Mouse (Mus musculus) kidney, postnatal 0 days (tissue): ENCODE results near the gene Galnt3. TPM values are rescaled to one million over a fixed set of nuclear protein-coding genes. Genes with fewer than 3 reads are reported as not detected.

Experiments
- ATAC-seq: fragments of 200-750 bp; cut with Nextera tagmentation; replicated peaks from 2 replicates; pipeline ENCODE4 v1.8.0; 2017; ENCODE audit warnings: low read depth, moderate number of reproducible peaks, moderate TSS enrichment, moderate library complexity; ENCODE audit not compliant: low FRiP score
- DNase-seq: peaks from one replicate; pipeline ENCODE4 v3.0.0-alpha.2; 2016; ENCODE audit warnings: low spot score
- H3K27ac ChIP-seq: fragments of 300-500 bp; sonication (generic); 2 replicates; pipeline ENCODE4 v1.5.1; 2014; ENCODE audit warnings: mild to moderate bottlenecking
- H3K27me3 ChIP-seq: fragments of 300-500 bp; sonication (generic); 2 replicates; pipeline ENCODE4 v1.6.1; 2014; ENCODE audit warnings: low read length, mixed read lengths; ENCODE audit not compliant: insufficient read depth
- H3K36me3 ChIP-seq: fragments of 300-500 bp; sonication (generic); 2 replicates; pipeline ENCODE4 v1.6.1; 2014; ENCODE audit warnings: low read length, mixed read lengths; ENCODE audit not compliant: insufficient read depth
- H3K4me1 ChIP-seq: fragments of 300-500 bp; sonication (generic); replicated peaks from 2 replicates; pipeline ENCODE4 v1.6.1; 2014; ENCODE audit warnings: antibody characterized with exemption, low read length, mixed read lengths; ENCODE audit not compliant: insufficient read depth
- H3K4me2 ChIP-seq: fragments of 300-500 bp; sonication (generic); 2 replicates; pipeline ENCODE4 v1.6.1; 2014; ENCODE audit warnings: mild to moderate bottlenecking, low read length, moderate library complexity, mixed read lengths
- H3K4me3 ChIP-seq: fragments of 300-500 bp; sonication (generic); replicated peaks from 2 replicates; pipeline ENCODE4 v1.5.1; 2014; ENCODE audit warnings: low read depth, low read length
- H3K9ac ChIP-seq: fragments of 300-500 bp; sonication (generic); 2 replicates; pipeline ENCODE4 v1.6.1; 2014; ENCODE audit warnings: low read depth, low read length
- H3K9me3 ChIP-seq: fragments of 300-500 bp; sonication (generic); replicated peaks from 2 replicates; pipeline ENCODE4 v1.6.1; 2016; ENCODE audit warnings: low read length, inconsistent platforms, mixed read lengths
- CTCF ChIP-seq: IDR thresholded peaks from 2 replicates; pipeline ENCODE4 v1.5.1; 2016; ENCODE audit warnings: antibody characterized with exemption, low read depth, mild to moderate bottlenecking, moderate library complexity
- WGBS: fragments of 180-500 bp; shearing (Covaris S2); extraction: QIAGEN DNeasy Blood & Tissue Kit; methylation state at CpG from one replicate; pipeline ENCODE4 v1.1.7; 2014; 5-methylcytosine and 5-hydroxymethylcytosine counted together
- polyA plus RNA-seq: library from polyadenylated mRNA; unstranded; fragments of >200 nt; fragmentation: Nextera tagmentation; extraction: Ambion mirVana; gene quantifications from 2 replicates; pipeline ENCODE4 v1.2.1, GENCODE M21; 2015

Galnt3 gene
- polyA plus RNA-seq, 1 experiment from 2014 or later = 15.3 TPM

DNA sequence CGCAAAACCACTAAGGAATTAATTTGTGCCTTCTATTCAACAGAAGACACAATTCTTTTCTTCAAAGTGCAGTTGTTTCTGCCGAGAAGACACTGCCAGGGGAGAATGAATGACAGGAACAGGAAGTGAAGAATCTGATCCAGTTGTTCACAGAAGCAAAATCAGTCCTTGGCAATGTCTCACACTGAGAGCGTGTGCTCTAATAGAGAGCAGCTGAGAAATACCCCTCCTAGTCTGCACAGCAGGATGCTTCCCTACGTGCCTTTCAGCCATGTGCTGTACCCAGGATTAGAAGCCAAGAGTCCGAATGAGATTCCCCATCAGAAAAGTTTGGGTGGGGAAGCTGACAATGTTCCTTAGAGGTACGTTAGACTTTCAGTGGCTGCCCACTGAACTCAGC is 55.3 kb downstream of the Galnt3 start:
- ATAC-seq (no peak), DNase-seq (no peak)
- Histone ChIP-seq H3K4me3 (no peak overlapping the region), H3K36me3 (no peaks in the 10 kb centered on the region), H3K9ac (no peak overlapping the region), H3K4me1 (no peaks in the 10 kb centered on the region), H3K4me2 (no peak overlapping the region), H3K27ac (no peak overlapping the region), H3K9me3 (no peaks in the 10 kb centered on the region), H3K27me3 (no peaks in the 10 kb centered on the region)
- no peak for TF ChIP-seq CTCF
- WGBS = 56% methylated on average over 6 of the region's 6 CpGs

DNA sequence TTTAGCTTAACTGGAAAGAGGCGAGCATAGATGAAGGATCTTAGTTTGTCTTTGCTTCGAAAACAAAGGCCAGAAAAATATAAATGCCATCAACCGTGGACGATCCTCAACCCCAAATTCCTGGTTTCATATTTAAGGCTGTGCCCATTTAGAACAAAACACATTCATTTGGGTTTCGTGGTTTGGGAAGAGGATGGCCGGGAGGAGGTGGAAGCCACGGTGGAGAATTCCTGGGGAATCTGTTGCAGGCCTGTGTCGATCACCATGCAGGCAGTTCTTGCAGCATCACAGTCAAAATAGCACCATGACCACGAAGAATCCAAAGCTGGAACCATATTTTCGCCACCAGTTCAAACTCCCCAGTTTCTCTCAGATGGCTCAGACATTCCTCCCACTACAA is 61.5 kb downstream of the Galnt3 start:
- H3K9ac ChIP-seq = no peak overlapping the region
- H3K27ac ChIP-seq = no peak overlapping the region
- TF ChIP-seq CTCF = no peak
- H3K4me2 ChIP-seq = no peak overlapping the region
- WGBS = 88% methylated on average over 10 of the region's 10 CpGs
- DNase-seq = no peak
- no peak for ATAC-seq
- no peaks in the 10 kb centered on the region for H3K9me3 ChIP-seq
- no peaks in the 10 kb centered on the region for H3K27me3 ChIP-seq
- H3K4me1 ChIP-seq = no peaks in the 10 kb centered on the region
- no peaks in the 10 kb centered on the region for H3K36me3 ChIP-seq
- H3K4me3 ChIP-seq = no peak overlapping the region

DNA sequence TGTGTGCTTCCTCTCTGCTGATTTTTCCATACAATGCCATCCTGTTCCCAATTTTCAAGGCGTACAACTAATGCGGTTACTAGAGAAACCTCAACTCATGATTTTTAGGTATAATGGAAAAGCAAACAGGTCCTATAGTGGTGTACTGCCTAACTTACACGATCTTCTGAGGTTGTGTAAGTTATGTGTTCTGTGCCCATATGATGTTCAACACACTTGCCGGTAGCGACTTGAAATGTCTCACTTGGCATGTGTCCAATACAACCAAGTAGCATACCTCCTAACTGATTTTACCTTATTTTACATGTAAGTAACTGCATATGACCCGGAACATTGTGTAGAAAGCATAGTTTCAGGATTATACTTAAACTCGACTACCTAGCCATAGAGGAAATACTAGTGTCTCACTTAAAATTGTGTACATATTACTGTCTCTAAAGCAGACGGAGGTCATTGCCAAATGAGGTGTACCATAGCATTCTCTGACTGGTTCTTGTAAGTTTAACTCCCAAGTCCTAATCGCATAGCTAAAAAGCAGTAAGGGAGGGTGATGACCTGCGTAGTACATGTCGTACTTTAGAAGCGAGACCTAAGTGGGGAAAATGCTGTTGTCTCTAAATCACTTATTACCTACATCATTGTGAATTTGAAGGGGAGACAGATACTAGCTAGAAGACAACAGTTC is 80.2 kb downstream of the Galnt3 start:
- Histone ChIP-seq H3K9me3 (no peaks in the 10 kb centered on the region), H3K9ac (no peak overlapping the region), H3K27ac (no peak overlapping the region), H3K4me3 (no peak overlapping the region), H3K4me1 (no peaks in the 10 kb centered on the region), H3K36me3 (no peaks in the 10 kb centered on the region), H3K27me3 (no peaks in the 10 kb centered on the region), H3K4me2 (no peak overlapping the region)
- DNase-seq = no peak
- no peak for TF ChIP-seq CTCF
- 90% methylated on average over 12 of the region's 12 CpGs for WGBS
- no peak for ATAC-seq

DNA sequence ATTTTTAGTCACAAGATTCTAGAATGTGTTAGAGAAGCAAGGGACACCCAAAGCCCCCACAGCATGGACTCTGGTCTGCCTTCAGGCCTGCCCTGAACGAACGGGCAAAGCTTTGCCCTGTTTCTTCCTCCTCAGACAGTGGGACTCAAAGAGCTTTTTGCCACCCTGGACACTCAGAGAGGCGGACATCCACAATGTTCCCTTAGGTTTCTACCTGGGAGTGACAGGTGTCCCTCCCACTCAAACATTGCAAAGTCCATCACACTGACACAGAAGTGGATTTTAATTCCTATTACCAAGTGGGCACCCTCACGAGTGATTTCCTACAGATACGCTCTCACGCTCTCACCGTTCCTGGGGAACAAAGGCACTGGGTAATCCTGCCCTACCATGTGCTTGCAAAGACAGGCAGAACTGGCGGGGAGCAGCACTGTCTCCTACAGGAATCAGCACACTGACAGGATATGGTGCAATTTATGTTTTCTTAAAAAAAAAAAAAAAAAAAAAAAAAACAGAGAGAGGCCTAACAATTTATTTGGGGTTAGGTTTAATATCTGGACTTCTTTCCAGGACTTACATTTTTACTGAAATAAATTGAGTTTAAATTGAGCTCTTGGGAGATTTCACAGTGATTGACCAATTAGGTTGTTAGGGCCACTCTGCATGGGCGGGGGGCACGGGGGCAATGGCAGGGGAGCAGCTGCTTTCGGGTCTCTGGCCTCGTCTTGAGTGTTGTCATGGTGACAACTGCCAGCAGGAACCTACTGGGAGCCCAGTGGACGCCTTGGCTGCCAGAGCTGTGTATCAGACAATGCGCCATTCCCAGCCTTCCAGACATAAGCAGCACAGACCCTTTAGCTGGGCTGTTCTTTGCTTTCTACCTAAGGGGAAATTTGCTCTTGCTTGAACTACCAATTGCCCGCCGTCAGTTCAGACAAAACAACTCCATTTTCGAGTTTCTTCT is 81.1 kb downstream of the Galnt3 start:
- Histone ChIP-seq H3K9me3 (no peaks in the 10 kb centered on the region), H3K4me1 (no peaks in the 10 kb centered on the region), H3K4me3 (no peak overlapping the region), H3K4me2 (no peak overlapping the region), H3K36me3 (no peaks in the 10 kb centered on the region), H3K9ac (no peak overlapping the region), H3K27ac (no peak overlapping the region), H3K27me3 (no peaks in the 10 kb centered on the region)
- WGBS = 70% methylated on average over 17 of the region's 17 CpGs
- DNase-seq = no peak
- TF ChIP-seq CTCF = no peak
- no peak for ATAC-seq

DNA sequence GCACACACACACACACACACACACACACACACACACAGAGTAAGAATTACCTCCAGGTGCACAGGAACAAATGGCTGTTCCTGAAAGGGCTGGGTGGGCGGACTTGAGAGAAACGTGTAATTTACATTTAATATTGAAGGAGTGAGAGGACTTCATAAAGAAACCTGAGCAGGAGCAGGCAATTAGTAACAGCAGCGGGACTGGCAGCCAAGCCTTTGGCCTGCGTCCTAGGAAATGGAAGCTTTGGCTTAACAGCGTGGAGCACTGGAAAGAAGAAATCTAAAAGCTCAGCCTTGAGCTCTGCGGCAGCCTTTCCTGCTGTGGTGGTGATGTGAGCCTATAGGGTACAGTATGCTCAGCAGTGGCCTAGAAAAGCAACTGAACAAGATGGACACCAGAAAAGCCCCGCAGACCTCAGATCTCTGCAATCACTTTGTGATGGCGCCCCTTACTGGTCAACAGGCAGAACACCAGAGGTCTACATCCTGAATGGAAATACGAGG is 82.8 kb downstream of the Galnt3 start:
- 65% methylated on average over 9 of the region's 9 CpGs for WGBS

DNA sequence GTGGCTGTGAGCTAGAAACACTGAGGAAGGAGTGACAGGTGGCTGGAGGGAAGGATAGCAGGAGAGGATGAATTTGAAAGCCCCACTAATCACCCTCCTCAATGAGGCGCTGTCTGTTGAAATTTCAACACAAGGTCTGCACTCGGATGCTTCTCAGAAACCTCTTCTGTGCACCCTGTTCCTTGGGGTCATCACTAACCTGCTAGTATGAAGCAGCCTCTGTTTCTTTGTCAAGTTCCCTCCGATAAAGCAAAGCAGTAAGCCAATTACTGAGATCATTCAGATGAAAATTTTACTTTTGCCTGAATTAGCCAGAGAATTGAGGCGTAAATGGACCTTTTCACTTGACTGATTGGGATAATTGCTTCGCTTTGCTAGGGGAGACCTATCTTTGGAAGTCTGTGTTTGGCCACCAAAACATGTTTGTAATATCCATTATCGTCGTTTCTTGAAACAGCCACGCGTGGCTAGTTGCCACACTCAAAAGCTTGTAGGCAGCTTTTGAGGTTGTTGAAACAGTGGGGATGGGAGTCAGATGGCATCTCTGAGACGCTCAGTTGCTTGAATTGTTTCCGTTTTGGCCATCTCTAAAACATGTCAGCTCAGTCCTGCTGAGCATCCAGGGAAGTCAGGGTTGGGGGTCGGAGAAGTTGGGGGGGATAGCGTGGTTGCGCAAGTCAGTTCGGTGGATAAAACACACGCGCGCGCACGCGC is 83.4 kb downstream of the Galnt3 start:
- ATAC-seq = no peak

More for the DNA sequence above, 82.8 kb downstream of the Galnt3 start:
- no peaks in the 10 kb centered on the region for H3K27me3 ChIP-seq
- no peaks in the 10 kb centered on the region for H3K4me1 ChIP-seq
- no peaks in the 10 kb centered on the region for H3K36me3 ChIP-seq
- no peak overlapping the region for H3K4me3 ChIP-seq
- no peaks in the 10 kb centered on the region for H3K9me3 ChIP-seq
- H3K27ac ChIP-seq = no peak overlapping the region
- peak; percentile 63 for DNase-seq
- peak; percentile 73; the same call in 1 of the 2 replicates for ATAC-seq
- H3K9ac ChIP-seq = no peak overlapping the region
- peak; percentile 64 for TF ChIP-seq CTCF
- no peak overlapping the region for H3K4me2 ChIP-seq

More for the DNA sequence above, 83.4 kb downstream of the Galnt3 start:
- no peak for DNase-seq
- Histone ChIP-seq H3K27me3 (no peaks in the 10 kb centered on the region), H3K4me2 (no peak overlapping the region), H3K27ac (no peak overlapping the region), H3K4me1 (no peaks in the 10 kb centered on the region), H3K9ac (no peak overlapping the region), H3K36me3 (no peaks in the 10 kb centered on the region), H3K9me3 (no peaks in the 10 kb centered on the region), H3K4me3 (no peak overlapping the region)
- WGBS = 78% methylated on average over 21 of the region's 21 CpGs
- no peak for TF ChIP-seq CTCF
